Mouse (Mus musculus) midbrain, embryonic 13.5 days (tissue): ENCODE measurements around the gene Klf16. TPM values are rescaled to one million over a fixed set of nuclear protein-coding genes. Genes with fewer than 3 reads are reported as not detected.

Experiments used
- ATAC-seq: fragments of 200-750 bp; cut with Nextera tagmentation; 2 replicates; pipeline ENCODE4 v1.8.0; 2017; ENCODE audit warnings: mild to moderate bottlenecking, moderate TSS enrichment, moderate library complexity
- H3K27ac ChIP-seq: fragments of 300-500 bp; sonication (generic); 2 replicates; pipeline ENCODE4 v1.5.1; 2015; ENCODE audit warnings: inconsistent platforms, mild to moderate bottlenecking, moderate library complexity
- H3K27me3 ChIP-seq: fragments of 300-500 bp; sonication (generic); 2 replicates; pipeline ENCODE4 v1.6.1; 2015; ENCODE audit warnings: mild to moderate bottlenecking, inconsistent platforms
- H3K36me3 ChIP-seq: fragments of 300-500 bp; sonication (generic); 2 replicates; pipeline ENCODE4 v1.6.1; 2015; ENCODE audit warnings: mild to moderate bottlenecking, inconsistent platforms
- H3K4me1 ChIP-seq: fragments of 300-500 bp; sonication (generic); replicated peaks from 2 replicates; pipeline ENCODE4 v1.6.1; 2015; ENCODE audit warnings: inconsistent platforms
- H3K4me2 ChIP-seq: fragments of 300-500 bp; sonication (generic); replicated peaks from 2 replicates; pipeline ENCODE4 v1.6.1; 2015; ENCODE audit warnings: moderate library complexity, mild to moderate bottlenecking, inconsistent platforms
- H3K4me3 ChIP-seq: fragments of 300-500 bp; sonication (generic); replicated peaks from 2 replicates; pipeline ENCODE4 v1.5.1; 2015; ENCODE audit warnings: mild to moderate bottlenecking, inconsistent platforms
- H3K9ac ChIP-seq: fragments of 300-500 bp; sonication (generic); replicated peaks from 2 replicates; pipeline ENCODE4 v1.6.1; 2015; ENCODE audit warnings: mild to moderate bottlenecking, inconsistent platforms
- H3K9me3 ChIP-seq: fragments of 300-500 bp; sonication (generic); 2 replicates; pipeline ENCODE4 v1.6.1; 2016; ENCODE audit warnings: mild to moderate bottlenecking, inconsistent platforms
- WGBS: fragments of 180-500 bp; shearing (Covaris S2); methylation state at CpG from one replicate; pipeline ENCODE4 v1.1.7; 2015; 5-methylcytosine and 5-hydroxymethylcytosine counted together
- polyA plus RNA-seq: library from polyadenylated mRNA; unstranded; fragments of >200 nt; fragmentation: Nextera tagmentation; extraction: Ambion mirVana; gene quantifications from 2 replicates; pipeline ENCODE4 v1.2.1, GENCODE M21; 2015

The Klf16 gene
- 3.7 and 4.5 TPM in 2 replicates for polyA plus RNA-seq

DNA sequence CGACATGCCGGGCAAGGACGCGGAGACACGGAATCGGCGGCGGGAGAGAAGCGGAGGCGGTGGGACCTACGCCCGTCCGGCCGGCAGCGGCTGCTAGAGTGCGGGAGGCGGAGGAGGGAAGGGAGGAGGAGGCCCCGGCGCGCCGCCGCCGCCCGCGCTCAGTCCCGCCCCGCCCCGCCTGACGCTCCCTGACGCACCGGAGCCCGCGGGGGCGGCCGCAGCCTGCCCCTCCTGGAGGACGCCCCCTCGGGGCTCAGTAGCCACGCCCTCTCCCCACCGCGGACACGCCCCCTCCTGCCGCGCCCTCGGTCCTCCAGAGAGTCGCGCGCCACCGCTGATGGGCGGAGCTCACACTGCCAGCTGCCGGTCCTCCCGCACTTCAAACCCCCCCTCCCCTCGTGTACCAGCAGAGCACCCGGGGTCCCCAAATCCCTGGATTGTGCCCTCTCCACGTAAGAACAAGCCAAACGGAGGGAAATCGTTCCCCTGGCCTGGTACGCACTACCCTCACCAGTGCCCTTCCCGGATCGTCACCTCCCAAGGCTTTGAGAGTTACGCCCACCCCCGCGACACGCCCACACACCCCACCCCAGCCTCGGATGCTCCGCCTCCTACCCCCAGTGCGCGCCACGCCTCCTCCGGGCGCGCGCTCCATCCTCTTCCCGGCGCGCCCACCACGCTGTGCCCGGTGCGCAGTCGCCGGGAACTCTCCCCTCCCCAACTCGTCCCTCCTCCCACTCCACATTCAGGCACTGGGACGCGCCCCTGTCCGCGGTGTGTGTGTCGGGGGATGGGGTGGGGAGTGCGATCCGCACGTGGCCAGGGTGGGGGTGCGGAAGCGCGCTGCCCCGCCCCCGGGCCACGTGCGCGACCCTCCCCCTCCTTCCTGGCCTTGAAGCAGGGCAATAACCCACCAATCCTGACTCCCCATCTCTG is at the start of gene Klf16:
Gene Klf16, minus strand, starts transcription at position 127 of the 936 bp plus-strand sequence.
- peak within 1 kb of the TSS; percentile 75 for H3K4me3 ChIP-seq
- H3K9me3 ChIP-seq = no peaks in the 10 kb centered on the region
- H3K9ac ChIP-seq = peak within 1 kb of the TSS; percentile 84
- peaks cover 53% of the 10 kb centered on the region for H3K4me1 ChIP-seq
- under 1% methylated on average over 89 of the region's 97 CpGs for WGBS
- peak within 1 kb of the TSS; percentile 95 for H3K4me2 ChIP-seq
- no peaks in the 10 kb centered on the region for H3K27me3 ChIP-seq
- H3K27ac ChIP-seq = peak within 1 kb of the TSS; percentile 82
- ATAC-seq = peak; percentile 76
- 0 out of 2 replicates have a peak, but pooled peaks cover under 1% of the 10 kb centered on the region for H3K36me3 ChIP-seq

DNA sequence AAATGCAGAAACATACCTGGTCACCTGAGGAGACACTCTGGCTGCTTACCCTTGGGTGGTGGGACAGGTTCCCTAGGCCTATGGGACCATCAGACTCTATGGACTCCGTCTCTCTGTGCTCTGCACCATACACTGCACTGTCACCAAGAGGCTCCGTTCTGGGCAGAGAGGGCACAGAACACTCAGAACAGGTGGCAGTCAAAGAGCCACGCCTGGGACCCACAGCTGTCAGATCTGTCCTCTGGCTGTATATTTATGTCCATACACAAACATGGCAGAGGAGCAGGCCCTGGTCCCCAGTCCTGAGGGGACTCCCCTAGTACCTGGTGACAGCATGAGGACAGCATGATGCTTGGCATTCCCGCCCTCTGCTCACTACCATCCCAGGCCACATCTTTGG is 48.6 kb upstream of the Klf16 start:
- no peak for ATAC-seq
- Histone ChIP-seq H3K27me3 (no peaks in the 10 kb centered on the region), H3K4me1 (peaks cover 55% of the 10 kb centered on the region), H3K27ac (no peak overlapping the region), H3K9me3 (no peaks in the 10 kb centered on the region), H3K9ac (no peak overlapping the region), H3K4me2 (no peak overlapping the region), H3K36me3 (no peaks in the 10 kb centered on the region; the same call in 1 of the 2 replicates), H3K4me3 (no peak overlapping the region)
- WGBS = 98% methylated on average over 4 of the region's 4 CpGs

DNA sequence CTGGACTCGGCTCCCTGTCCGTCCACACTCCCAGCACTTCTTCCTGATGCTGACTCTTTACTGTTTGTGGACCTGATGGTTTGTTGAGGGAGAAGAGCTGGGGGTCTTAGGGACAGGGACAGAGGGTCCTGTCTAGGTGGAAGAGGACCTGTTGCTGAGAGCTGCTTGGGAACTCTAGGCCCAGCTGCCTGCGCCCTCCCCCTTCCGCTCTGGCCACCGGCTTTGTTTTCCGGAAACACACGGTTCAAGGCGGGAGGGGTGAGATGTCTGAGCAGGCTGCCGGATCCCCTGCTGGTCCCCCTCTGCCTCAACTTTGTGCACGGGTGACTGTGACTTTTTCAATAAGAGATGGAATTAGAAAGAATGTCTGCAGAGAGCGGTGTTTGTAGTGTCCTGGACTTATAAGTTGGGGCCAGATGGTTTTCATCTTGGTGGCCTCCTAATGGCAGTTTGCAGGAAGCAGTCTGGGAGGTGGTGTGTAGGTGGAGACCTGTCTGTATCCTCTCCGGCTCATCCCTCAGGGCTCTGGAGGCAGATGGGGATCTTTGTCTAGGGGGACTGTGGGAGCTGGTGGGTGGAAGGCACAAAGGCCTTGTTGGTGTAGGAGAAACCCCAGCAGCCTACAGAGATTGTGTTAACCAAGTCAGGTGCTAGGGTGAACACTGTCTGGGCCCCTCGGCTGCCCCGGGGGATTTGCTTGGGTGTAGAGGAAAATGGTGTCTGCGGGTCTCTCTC is 46.5 kb upstream of the Klf16 start:
- ATAC-seq = no peak
- H3K4me3 ChIP-seq = peak overlapping the region; percentile 83
- H3K9me3 ChIP-seq = no peaks in the 10 kb centered on the region
- H3K9ac ChIP-seq = peak overlapping the region; percentile 92
- peaks cover 49% of the 10 kb centered on the region for H3K4me1 ChIP-seq
- H3K4me2 ChIP-seq = peak overlapping the region; percentile 99
- H3K27me3 ChIP-seq = no peaks in the 10 kb centered on the region
- no peaks in the 10 kb centered on the region; the same call in 1 of the 2 replicates for H3K36me3 ChIP-seq
- H3K27ac ChIP-seq = peak overlapping the region; percentile 86
- WGBS = 20% methylated on average over 15 of the region's 15 CpGs

DNA sequence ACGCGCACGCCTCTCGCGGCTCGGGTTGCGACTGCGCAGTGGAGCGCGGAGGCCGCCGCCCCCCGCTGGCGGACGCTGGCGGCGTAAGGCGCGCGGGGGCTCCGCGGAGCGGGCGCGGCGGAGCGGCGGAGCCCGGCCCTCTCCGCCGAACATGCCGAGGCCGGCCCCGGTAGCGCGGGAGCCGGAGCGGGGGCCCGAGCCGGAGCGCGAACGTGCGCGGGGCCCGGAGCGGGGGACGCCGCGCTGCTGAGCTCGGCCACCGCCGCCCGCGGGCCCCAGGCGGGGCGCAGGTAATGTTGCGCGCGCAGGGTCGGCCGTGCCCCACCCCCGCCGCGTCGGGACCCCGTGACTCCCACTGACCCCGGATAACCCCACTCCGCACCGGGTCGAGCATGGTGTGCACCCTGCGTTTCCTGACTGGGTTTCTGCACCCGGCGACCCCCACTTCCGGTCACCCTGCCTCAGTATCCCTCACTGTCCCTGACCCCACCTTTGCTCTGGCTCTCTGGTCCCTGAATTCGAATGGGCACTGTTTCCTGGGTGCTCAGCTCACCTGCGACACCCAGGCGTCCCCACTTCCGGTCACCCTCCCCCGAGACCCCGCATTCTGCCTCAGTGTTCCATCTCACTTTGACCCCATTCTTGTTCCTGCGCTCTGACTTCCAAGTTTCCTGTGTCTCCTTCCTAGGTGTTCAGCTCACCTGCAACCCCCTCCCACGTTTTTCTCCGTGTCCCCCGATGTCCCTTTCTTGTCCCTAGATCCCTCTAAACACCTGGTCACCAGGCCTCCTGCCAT is 45.7 kb upstream of the Klf16 start, which contains the start of gene Csnk1g2:
Gene Csnk1g2, plus strand, starts transcription at position 178 of the 796 bp plus-strand sequence.
- ATAC-seq = peak; percentile 25
- Histone ChIP-seq H3K4me2 (peak within 1 kb of the TSS; percentile 99), H3K9me3 (no peaks in the 10 kb centered on the region), H3K36me3 (no peaks in the 10 kb centered on the region; the same call in 1 of the 2 replicates), H3K4me1 (peaks cover 43% of the 10 kb centered on the region), H3K4me3 (peak within 1 kb of the TSS; percentile 83), H3K27ac (peak within 1 kb of the TSS; percentile 96), H3K9ac (peak within 1 kb of the TSS; percentile 92), H3K27me3 (no peaks in the 10 kb centered on the region)
- under 1% methylated on average over 83 of the region's 85 CpGs for WGBS

DNA sequence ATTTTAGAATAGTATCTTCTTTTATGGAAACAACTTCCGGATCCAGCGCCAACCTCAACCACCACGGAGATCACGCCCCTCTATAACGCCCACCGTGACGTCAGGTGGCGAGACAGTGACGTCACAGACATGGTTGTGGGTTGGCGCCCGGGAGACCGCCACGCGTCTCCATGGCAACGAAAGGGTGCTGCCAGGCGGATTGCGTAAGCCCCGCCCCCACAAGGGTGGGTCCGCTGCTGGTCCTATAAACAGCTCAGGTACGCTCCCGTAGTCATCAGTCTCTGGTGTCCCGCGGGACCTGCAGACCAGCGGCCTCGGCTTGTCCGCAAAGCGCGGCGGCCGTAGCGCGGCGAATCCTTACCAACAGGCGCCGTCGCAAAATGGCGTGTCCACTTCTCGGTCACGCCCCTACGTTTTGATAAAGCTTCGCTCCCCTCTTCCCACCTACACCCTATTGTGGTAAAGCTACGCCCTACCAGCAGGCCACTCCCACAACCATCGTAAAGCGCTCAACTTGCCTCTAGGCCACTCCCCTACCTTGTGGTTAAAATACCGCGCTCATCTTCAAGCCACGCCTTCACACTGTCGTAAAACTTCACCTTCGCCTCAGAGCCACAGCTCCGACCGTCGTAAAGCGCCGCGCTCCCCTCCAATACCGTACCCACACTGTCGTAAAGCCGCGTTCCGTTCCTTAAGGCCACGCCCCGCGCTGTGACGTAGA is 45.0 kb upstream of the Klf16 start:
- peak; percentile 96 for ATAC-seq
- Histone ChIP-seq H3K9me3 (no peaks in the 10 kb centered on the region), H3K4me1 (peaks cover 36% of the 10 kb centered on the region), H3K4me3 (peak overlapping the region; percentile 83), H3K27ac (peak overlapping the region; percentile 96), H3K27me3 (no peaks in the 10 kb centered on the region), H3K4me2 (peak overlapping the region; percentile 70), H3K36me3 (no peaks in the 10 kb centered on the region; the same call in 1 of the 2 replicates), H3K9ac (peak overlapping the region; percentile 92)
- WGBS = 0% methylated on average over 64 of the region's 64 CpGs

DNA sequence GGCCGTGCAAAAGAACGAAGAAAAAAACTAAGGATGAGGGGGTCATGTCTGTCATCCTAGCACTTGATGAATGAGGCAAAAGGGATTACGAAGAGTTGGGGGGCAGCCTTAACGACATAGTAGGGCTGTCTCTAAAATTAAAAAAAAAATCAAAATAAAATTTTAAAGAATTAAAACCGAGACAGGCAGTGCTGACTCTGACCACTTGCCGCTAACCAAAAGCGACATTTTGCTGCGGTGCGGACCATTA is 44.5 kb upstream of the Klf16 start:
- Histone ChIP-seq H3K4me2 (peak overlapping the region; percentile 70), H3K36me3 (no peaks in the 10 kb centered on the region; the same call in 1 of the 2 replicates), H3K4me3 (peak overlapping the region; percentile 83), H3K9ac (peak overlapping the region; percentile 65), H3K27ac (peak overlapping the region; percentile 96), H3K27me3 (no peaks in the 10 kb centered on the region), H3K4me1 (peaks cover 36% of the 10 kb centered on the region), H3K9me3 (no peaks in the 10 kb centered on the region)
- ATAC-seq = no peak
- 4% methylated on average over 9 of the region's 9 CpGs for WGBS

DNA sequence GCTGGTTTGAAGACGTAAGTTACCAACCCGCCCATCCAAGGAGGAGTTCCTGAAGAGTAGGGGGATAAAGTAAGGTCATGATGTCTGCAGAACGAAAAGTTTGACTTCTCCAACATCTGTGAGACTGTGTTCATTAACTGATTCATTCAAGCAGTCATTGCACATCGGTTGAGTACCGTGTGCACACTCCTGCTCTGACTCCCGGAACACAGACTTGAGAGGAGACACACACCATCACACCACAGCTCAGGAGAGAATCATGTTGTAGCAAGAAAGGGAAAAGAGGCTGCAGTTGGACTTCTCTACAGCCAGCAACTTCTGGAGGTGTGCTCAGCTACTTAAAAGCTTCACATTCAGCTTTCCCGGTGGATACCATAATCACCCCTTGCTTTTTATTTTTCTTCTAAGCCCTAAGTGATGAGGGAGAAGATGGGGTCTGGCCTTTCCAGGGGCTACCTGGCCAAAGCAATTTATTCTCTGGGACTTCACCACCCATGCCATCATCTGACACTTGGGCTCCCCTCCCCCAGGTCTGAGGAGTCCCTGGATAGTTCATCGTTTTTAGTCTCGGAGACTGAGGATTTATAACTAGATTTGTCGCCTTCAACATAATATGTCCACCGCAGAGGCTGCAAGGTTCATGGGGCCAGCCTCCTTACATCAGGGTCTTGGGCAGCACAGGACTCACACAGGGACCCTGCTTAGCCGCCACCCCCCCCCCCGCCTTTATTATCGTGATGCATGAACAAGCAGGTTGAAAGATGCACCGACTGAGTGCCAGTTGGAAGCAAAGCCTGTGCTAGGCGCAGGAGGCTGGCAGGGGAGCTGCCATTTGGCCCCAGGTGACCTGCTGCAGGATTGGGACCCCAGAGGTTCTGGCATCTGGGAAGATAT is 43.9 kb upstream of the Klf16 start:
- Histone ChIP-seq H3K4me1 (peaks cover 35% of the 10 kb centered on the region), H3K9me3 (no peaks in the 10 kb centered on the region), H3K4me2 (peak overlapping the region; percentile 70), H3K9ac (peak overlapping the region; percentile 65), H3K27me3 (no peaks in the 10 kb centered on the region), H3K4me3 (peak overlapping the region; percentile 83), H3K36me3 (peaks cover 4% of the 10 kb centered on the region), H3K27ac (peak overlapping the region; percentile 96)
- ATAC-seq = no peak
- 48% methylated on average over 16 of the region's 16 CpGs for WGBS

DNA sequence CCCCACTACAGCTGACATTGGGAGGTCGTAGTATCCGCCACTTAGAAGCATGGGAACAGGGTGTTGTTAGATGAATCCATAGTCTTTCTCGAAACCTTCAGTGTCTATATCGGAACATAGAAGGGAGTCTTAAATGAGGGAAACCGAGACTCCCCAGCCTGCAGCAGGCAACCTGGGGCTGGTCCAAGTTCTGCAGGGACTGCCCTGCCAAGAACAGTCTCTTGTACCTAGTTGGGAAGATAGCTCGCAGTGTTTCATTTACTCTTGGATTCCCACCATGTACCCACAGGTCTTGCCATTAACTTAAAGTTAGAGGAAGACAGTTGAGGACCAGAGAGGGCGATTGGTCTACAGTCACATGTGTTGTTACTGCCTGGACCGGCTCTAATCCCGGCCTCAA is 43.2 kb upstream of the Klf16 start:
- peaks cover 29% of the 10 kb centered on the region for H3K4me1 ChIP-seq
- H3K27ac ChIP-seq = no peak overlapping the region
- H3K36me3 ChIP-seq = peaks cover 11% of the 10 kb centered on the region
- H3K4me2 ChIP-seq = no peak overlapping the region
- ATAC-seq = no peak
- H3K4me3 ChIP-seq = no peak overlapping the region
- no peak overlapping the region for H3K9ac ChIP-seq
- no peaks in the 10 kb centered on the region for H3K9me3 ChIP-seq
- WGBS = 89% methylated on average over 9 of the region's 9 CpGs
- H3K27me3 ChIP-seq = no peaks in the 10 kb centered on the region

DNA sequence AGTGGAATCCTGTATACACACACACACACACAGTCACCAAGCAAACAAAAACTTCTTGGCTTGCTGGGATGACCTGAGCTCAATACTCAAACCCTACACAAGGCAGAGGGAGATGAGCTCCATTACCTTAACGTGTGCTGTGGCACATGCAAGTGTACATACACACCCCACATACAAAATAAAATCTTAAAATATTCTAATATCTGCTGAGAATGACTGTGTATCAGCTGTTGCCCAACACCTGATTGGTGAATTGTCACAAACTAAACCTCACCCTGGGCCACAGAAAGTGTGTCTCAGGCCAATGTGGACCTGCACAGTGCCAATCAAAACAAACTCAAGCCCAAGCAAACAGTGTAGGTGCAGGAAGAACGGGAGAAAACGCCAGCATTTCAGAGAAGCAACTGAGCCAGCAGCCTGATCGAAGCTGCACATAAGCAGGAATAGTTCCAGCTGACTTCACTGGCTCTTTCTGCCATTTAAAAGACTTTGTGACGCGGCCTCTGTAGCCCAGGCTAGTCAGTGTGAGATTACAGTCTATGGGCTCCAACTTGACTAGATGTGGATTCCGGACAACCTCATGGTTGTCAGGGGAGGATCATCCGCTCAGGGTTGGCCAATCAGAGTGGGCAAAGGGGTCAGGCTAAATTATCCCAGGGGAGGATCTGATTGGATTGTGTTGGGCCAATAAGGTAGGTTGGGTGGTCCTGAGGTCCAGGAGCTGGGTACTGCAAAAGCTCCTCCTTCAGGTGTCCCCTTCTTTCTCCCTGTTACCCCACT is 42.5 kb upstream of the Klf16 start:
- Histone ChIP-seq H3K4me1 (peaks cover 22% of the 10 kb centered on the region), H3K4me2 (no peak overlapping the region), H3K9me3 (no peaks in the 10 kb centered on the region), H3K4me3 (no peak overlapping the region), H3K27me3 (no peaks in the 10 kb centered on the region), H3K27ac (no peak overlapping the region), H3K9ac (no peak overlapping the region), H3K36me3 (peaks cover 18% of the 10 kb centered on the region)
- ATAC-seq = no peak
- 32% methylated on average over 8 of the region's 8 CpGs for WGBS

DNA sequence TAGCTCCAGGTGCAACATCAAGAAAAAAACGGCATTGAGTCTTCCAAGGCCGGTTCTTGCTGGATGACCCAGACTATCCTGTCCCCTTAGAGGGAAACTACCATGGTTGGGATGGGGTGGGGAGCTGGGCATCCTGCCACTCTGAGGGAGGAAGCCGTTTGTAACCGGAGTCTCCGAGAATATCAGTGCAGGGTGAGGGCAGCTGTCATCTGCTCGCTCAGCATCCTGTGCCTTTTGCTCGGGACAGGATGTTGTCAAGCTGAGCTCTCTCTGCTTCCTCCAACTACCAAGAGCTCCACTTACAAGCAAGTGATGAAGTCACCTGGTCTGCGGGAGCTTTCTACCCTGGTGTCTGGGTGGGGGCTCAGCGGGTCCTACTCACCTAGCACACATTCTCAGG is 41.1 kb upstream of the Klf16 start:
- no peak overlapping the region for H3K27ac ChIP-seq
- no peak overlapping the region for H3K4me3 ChIP-seq
- H3K27me3 ChIP-seq = no peaks in the 10 kb centered on the region
- H3K36me3 ChIP-seq = peaks cover 31% of the 10 kb centered on the region
- WGBS = 86% methylated on average over 9 of the region's 9 CpGs
- H3K9me3 ChIP-seq = no peaks in the 10 kb centered on the region
- no peak overlapping the region for H3K4me2 ChIP-seq
- no peak for ATAC-seq
- peaks cover 8% of the 10 kb centered on the region for H3K4me1 ChIP-seq
- H3K9ac ChIP-seq = no peak overlapping the region
